Mouse (Mus musculus) Muller cell, postnatal 12 days (primary cell): ENCODE measurements around the gene Atp6v0e.

Experiments used
- DNase-seq: peaks from one replicate; pipeline ENCODE4 v3.0.0-alpha.2; 2015; ENCODE audit errors: inconsistent ontology term

Gene Atp6v0e

GRCm38 (mm10) chr17:26640286-26640740, 22.7 kb upstream of the Atp6v0e start:
- no peak for DNase-seq

GRCm38 (mm10) chr17:26643456-26643855, 19.6 kb upstream of the Atp6v0e start:
- no peak for DNase-seq

- no peak for DNase-seq
These were observed 19.0 kb upstream of the Atp6v0e start for GRCm38 (mm10) chr17:26643993-26644392.

GRCm38 (mm10) chr17:26644509-26645410, 18.3 kb upstream of the Atp6v0e start:
- DNase-seq: no peak

- DNase-seq: no peak
These were observed 17.6 kb upstream of the Atp6v0e start for GRCm38 (mm10) chr17:26645411-26645854.

GRCm38 (mm10) chr17:26647283-26647682, 15.7 kb upstream of the Atp6v0e start:
- no peak for DNase-seq

GRCm38 (mm10) chr17:26649565-26649964, 13.5 kb upstream of the Atp6v0e start:
- DNase-seq: peak; percentile 21

- peak; percentile 57 for DNase-seq
These were observed 12.3 kb upstream of the Atp6v0e start for GRCm38 (mm10) chr17:26650451-26651363.

GRCm38 (mm10) chr17:26658854-26659572, 4.0 kb upstream of the Atp6v0e start:
- peak; percentile 90 for DNase-seq

- DNase-seq: no peak
These were observed 3.5 kb upstream of the Atp6v0e start for GRCm38 (mm10) chr17:26659573-26659915.

GRCm38 (mm10) chr17:26660192-26660912, 2.7 kb upstream of the Atp6v0e start:
- DNase-seq: peak; percentile 50

- no peak for DNase-seq
These were observed 827 bp upstream of the Atp6v0e start for GRCm38 (mm10) chr17:26662204-26662603.

- DNase-seq: no peak
These were observed 2.6 kb downstream of the Atp6v0e start for GRCm38 (mm10) chr17:26665600-26665999.

GRCm38 (mm10) chr17:26671268-26671667, 8.2 kb downstream of the Atp6v0e start:
- DNase-seq: no peak

- no peak for DNase-seq
These were observed 12.8 kb downstream of the Atp6v0e start for GRCm38 (mm10) chr17:26675845-26676244.

- peak; percentile 92 for DNase-seq
These were observed 13.2 kb downstream of the Atp6v0e start for GRCm38 (mm10) chr17:26676252-26676615.

GRCm38 (mm10) chr17:26676616-26677376, 13.8 kb downstream of the Atp6v0e start:
- DNase-seq: peak; percentile 90

- no peak for DNase-seq
These were observed 14.9 kb downstream of the Atp6v0e start for GRCm38 (mm10) chr17:26677711-26678637.

GRCm38 (mm10) chr17:26681276-26681675, 18.2 kb downstream of the Atp6v0e start:
- DNase-seq: no peak
